Mouse (Mus musculus) liver, embryonic 13.5 days (tissue): ENCODE results near the gene Abl2. TPM values are rescaled to one million over a fixed set of nuclear protein-coding genes. Genes with fewer than 3 reads are reported as not detected.

Experiments used
- ATAC-seq: fragments of 200-750 bp; cut with Nextera tagmentation; 2 replicates; pipeline ENCODE4 v1.8.0; 2017; ENCODE audit warnings: low read depth, mild to moderate bottlenecking, moderate number of reproducible peaks, moderate library complexity
- DNase-seq: peaks from one replicate; pipeline ENCODE4 v3.0.0; 2022
- H3K27ac ChIP-seq: fragments of 300-500 bp; sonication (generic); 2 replicates; pipeline ENCODE4 v1.5.1; 2015; ENCODE audit warnings: moderate library complexity, mild to moderate bottlenecking, inconsistent platforms
- H3K27me3 ChIP-seq: fragments of 300-500 bp; sonication (generic); 2 replicates; pipeline ENCODE4 v1.6.1; 2015; ENCODE audit warnings: mild to moderate bottlenecking, inconsistent platforms
- H3K36me3 ChIP-seq: fragments of 300-500 bp; sonication (generic); 2 replicates; pipeline ENCODE4 v1.6.1; 2015; ENCODE audit warnings: mild to moderate bottlenecking, inconsistent platforms
- H3K4me1 ChIP-seq: fragments of 300-500 bp; sonication (generic); replicated peaks from 2 replicates; pipeline ENCODE4 v1.6.1; 2015; ENCODE audit warnings: inconsistent platforms
- H3K4me2 ChIP-seq: fragments of 300-500 bp; sonication (generic); 2 replicates; pipeline ENCODE4 v1.6.1; 2015; ENCODE audit warnings: inconsistent platforms, mild to moderate bottlenecking, moderate library complexity
- H3K4me3 ChIP-seq: fragments of 300-500 bp; sonication (generic); replicated peaks from 2 replicates; pipeline ENCODE4 v1.5.1; 2015; ENCODE audit warnings: mild to moderate bottlenecking, inconsistent platforms
- H3K9ac ChIP-seq: fragments of 300-500 bp; sonication (generic); 2 replicates; pipeline ENCODE4 v1.6.1; 2015; ENCODE audit warnings: mild to moderate bottlenecking, inconsistent platforms
- H3K9me3 ChIP-seq: fragments of 300-500 bp; sonication (generic); replicated peaks from 2 replicates; pipeline ENCODE4 v1.6.1; 2016; ENCODE audit warnings: inconsistent platforms
- WGBS: fragments of 180-500 bp; shearing (Covaris S2); methylation state at CpG from one replicate; pipeline ENCODE4 v1.1.7; 2015; ENCODE audit not compliant: insufficient replicate concordance; 5-methylcytosine and 5-hydroxymethylcytosine counted together
- polyA plus RNA-seq: library from polyadenylated mRNA; unstranded; fragments of >200 nt; fragmentation: Nextera tagmentation; extraction: Ambion mirVana; gene quantifications from 2 replicates; pipeline ENCODE4 v1.2.1, GENCODE M21; 2015

The Abl2 gene
- polyA plus RNA-seq, 1 experiment from 2014 or later, result 1.5 TPM

DNA sequence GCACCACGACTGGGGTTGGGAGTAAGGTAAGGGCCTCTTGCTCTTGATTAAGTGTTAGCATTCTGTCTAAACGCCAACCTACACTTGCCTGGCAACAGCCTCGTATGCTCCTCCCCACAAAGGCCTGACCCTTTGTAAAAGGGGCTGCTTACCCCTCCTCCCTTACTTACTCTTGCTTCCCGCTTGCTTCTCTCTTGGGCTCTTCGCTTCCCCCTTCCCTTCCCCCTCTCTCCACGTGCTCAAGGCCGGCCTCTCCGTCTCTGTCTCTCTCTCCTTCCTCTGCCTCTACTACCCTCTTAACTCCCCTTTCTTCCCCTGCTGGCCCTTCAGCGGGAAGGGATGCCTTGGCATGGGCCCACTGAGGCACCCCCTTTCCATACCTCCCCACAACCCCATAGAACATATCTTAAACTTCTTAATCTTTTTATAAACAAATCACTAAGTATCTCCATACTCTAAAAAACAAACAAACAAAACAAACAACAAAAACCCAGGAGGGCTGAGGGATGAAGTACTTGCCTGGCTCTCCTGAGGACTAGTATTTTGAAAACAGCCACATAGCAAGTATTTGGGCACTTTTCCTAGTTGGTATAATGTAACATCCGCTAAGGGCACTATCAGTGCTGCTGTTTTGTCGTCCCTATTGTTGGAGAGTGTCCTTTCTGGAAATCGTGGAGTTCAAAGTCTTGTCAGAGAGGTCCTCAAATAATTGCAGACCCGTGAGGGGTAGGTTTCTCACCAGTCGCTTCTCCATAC lies 114.3 kb downstream of the Abl2 start:
- no peak for DNase-seq
- Histone ChIP-seq H3K4me1 (peaks cover 29% of the 10 kb centered on the region), H3K27me3 (no peaks in the 10 kb centered on the region), H3K4me3 (peak overlapping the region; percentile 72), H3K9ac (peak overlapping the region; percentile 69), H3K9me3 (no peaks in the 10 kb centered on the region), H3K27ac (no peak overlapping the region), H3K4me2 (peak overlapping the region; percentile 99), H3K36me3 (no peaks in the 10 kb centered on the region)
- no peak for ATAC-seq
- WGBS, result 9% methylated on average over 14 of the region's 14 CpGs

DNA sequence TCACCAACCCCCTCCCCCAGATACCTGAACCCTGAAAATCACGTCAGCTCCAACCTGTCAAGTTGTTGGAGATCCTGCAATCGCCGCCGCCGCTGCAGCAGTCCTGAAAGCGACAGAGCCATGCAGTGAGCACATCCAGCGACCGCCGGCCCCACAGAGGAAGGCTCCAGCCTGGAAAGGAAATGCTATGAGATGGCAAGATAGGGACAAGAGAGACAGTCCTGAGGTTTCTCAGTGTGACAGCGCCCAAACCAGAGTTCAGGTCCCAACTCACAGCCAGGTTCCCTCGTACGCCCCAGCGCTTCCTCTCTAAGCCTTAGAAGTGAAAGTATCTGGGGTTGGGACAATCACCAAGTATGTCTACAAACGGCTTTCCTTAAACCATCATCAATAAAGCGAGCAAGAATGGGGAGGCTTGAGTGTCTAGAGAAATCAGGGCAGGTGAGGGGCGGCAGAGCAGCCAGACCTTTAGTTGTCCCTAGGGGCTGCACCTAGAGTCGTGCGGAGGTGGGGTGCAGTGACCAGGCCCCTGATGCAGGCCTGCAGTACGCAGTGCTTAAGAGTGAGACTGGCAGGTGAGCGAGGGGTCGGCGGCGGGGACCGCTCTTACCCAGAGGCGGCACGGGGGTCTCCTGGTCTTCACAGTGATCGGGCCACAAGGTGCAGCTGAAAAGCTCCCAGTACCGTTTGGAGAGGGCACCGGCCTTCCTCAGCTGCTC lies 115.0 kb downstream of the Abl2 start:
- Histone ChIP-seq H3K36me3 (no peaks in the 10 kb centered on the region; the same call in 1 of the 2 replicates), H3K27ac (peak overlapping the region; percentile 32; the same call in 1 of the 2 replicates), H3K9ac (peak overlapping the region; percentile 69), H3K27me3 (no peaks in the 10 kb centered on the region), H3K4me3 (peak overlapping the region; percentile 72), H3K4me2 (peak overlapping the region; percentile 99), H3K4me1 (peaks cover 24% of the 10 kb centered on the region), H3K9me3 (no peaks in the 10 kb centered on the region)
- DNase-seq (no peak), ATAC-seq (peak; percentile 52)
- under 1% methylated on average over 29 of the region's 29 CpGs for WGBS

DNA sequence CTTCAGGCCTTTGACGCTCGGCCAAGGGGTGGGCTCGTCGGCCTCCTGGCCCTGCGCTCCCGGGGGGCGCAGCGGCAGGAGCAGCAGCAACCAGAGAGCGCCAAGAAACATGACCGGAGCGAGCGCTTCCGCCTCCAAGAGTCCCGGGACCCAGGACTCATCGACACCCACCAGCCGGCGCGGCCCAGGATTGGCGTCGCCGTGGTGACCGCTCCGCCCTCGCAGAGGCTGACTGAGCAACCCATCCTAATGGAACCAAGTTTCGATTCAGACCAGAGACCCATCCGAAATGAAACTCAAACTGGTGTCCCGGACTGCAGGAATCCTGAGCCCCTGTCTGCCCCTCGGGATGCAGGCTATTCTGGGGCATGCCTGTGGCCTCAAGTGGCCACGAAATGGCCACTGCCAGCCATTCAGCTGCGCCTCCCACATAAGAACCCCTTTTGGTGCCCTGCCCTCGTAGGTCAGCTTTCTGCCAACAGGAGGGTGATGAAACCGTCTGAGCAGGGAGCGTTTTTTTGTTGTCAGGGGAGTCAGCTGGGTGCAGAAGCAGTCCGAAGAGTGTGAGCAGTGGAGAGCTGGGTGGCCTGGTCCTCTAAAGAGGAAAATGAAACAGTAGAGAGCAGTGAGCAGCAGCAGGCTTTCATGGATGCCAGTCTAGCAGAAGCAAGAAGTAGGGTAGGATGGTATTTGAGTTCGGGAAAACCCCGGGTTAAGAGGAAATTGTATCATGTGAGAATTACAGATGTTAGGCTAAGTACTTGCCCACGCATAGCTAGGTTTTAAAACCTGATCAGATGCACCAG lies 115.8 kb downstream of the Abl2 start, which contains the start of gene Tor3a:
Gene Tor3a (minus strand): TSS at position 162 of the 806 bp plus-strand sequence.
- peak within 1 kb of the TSS; percentile 32; the same call in 1 of the 2 replicates for H3K27ac ChIP-seq
- peak within 1 kb of the TSS; percentile 69 for H3K9ac ChIP-seq
- no peaks in the 10 kb centered on the region for H3K27me3 ChIP-seq
- 5% methylated on average over 37 of the region's 37 CpGs for WGBS
- H3K4me3 ChIP-seq, result peak within 1 kb of the TSS; percentile 72
- H3K4me1 ChIP-seq, result peaks cover 23% of the 10 kb centered on the region
- no peaks in the 10 kb centered on the region for H3K9me3 ChIP-seq
- DNase-seq (peak; percentile 58), ATAC-seq (peak; percentile 82)
- peak within 1 kb of the TSS; percentile 99 for H3K4me2 ChIP-seq
- H3K36me3 ChIP-seq, result peaks cover 1% of the 10 kb centered on the region

DNA sequence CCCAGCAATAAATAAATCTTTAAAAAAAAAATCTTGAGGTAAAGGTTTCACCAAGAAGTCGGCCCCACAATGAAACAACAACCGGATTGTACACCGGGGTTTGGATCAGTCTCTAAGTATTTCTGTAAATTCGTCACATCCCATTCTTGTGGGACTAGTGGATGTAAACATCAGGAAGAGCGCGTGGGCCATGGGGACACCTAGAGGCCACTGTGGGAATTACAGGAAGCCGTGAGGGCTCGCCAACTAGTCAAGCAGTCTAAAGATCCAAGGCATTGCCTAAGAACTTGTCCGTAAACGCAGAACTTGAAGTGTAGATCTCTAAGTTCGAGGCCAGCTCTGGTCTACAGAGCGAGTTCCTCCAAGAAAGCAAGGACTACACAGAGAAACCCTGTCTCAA lies 117.6 kb downstream of the Abl2 start:
- no peak overlapping the region for H3K9ac ChIP-seq
- peaks cover 23% of the 10 kb centered on the region for H3K4me1 ChIP-seq
- H3K27me3 ChIP-seq, result no peaks in the 10 kb centered on the region
- H3K9me3 ChIP-seq, result no peaks in the 10 kb centered on the region
- no peak overlapping the region for H3K27ac ChIP-seq
- peaks cover 16% of the 10 kb centered on the region for H3K36me3 ChIP-seq
- H3K4me2 ChIP-seq, result no peak overlapping the region
- WGBS, result 17% methylated on average over 12 of the region's 12 CpGs
- no peak for ATAC-seq
- H3K4me3 ChIP-seq, result no peak overlapping the region
- peak; percentile 50 for DNase-seq

DNA sequence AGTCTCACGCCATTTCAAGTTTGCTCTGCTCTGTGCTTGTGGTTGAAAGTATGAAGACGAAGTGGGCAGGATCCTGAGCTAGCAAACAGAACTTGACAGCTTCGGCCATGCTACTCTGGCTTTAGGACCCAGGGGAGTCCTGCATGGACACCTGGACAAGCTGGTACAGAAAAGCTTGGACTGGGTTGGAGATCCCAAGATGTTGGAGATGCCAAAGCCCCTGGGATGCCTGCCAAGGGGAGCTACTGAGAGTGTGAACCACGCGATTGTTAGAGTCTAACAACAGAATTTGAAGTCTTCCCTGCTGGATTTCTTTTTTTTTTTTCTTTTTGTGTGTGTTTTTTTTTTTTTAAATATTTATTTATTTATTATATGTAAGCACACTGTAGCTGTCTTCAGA lies 118.0 kb downstream of the Abl2 start:
- H3K4me1 ChIP-seq, result peaks cover 23% of the 10 kb centered on the region
- H3K9ac ChIP-seq, result no peak overlapping the region
- DNase-seq (no peak), ATAC-seq (no peak)
- no peak overlapping the region for H3K27ac ChIP-seq
- H3K4me2 ChIP-seq, result no peak overlapping the region
- no peak overlapping the region for H3K4me3 ChIP-seq
- no peaks in the 10 kb centered on the region for H3K27me3 ChIP-seq
- H3K9me3 ChIP-seq, result no peaks in the 10 kb centered on the region
- peaks cover 19% of the 10 kb centered on the region for H3K36me3 ChIP-seq
- 67% methylated on average over 5 of the region's 5 CpGs for WGBS

DNA sequence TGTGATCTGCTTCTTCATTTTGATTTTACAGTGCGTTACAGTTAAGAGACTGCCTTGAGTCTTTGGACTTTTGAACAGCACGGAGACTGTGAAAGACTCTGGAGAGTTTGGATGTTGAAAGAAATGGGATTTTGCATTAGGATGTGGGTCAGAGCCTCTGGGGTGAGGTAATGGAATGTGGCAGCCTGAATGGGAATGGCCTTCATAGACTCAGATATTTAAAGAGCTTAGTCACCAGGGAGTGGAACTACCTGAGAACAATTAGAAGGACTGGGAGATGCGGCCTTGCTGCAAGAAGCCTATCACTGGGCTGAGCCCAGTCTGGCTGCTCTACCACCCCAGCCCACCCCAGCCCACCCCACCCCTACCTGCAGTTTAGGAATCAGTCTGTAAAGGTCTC lies 118.6 kb downstream of the Abl2 start:
- H3K4me3 ChIP-seq, result no peak overlapping the region
- no peaks in the 10 kb centered on the region for H3K27me3 ChIP-seq
- H3K36me3 ChIP-seq, result peaks cover 19% of the 10 kb centered on the region
- 79% methylated on average over 3 of the region's 3 CpGs for WGBS
- H3K9ac ChIP-seq, result no peak overlapping the region
- ATAC-seq (no peak), DNase-seq (no peak)
- no peaks in the 10 kb centered on the region for H3K9me3 ChIP-seq
- H3K4me2 ChIP-seq, result no peak overlapping the region
- H3K4me1 ChIP-seq, result peaks cover 23% of the 10 kb centered on the region
- no peak overlapping the region for H3K27ac ChIP-seq

DNA sequence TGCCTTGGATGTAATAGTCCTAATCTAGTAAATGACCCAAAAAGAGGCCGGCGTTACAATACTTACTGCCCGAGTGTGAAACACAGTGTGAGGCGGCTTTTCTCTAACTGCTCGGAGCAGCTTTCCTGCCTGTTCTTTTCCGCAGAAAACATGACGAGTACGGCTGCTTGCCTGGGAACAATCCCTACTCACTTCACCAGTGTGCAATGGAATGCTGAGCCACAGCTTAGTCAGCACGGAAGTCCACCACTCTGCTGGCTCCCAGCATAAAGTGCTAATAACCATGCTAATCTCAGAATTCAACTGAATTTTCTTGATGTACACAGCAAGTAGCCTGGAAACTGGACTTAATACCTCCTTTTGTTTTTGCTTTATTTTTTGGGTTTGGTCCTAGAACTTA lies 121.0 kb downstream of the Abl2 start:
- 84% methylated on average over 9 of the region's 9 CpGs for WGBS
- H3K27me3 ChIP-seq, result no peaks in the 10 kb centered on the region
- ATAC-seq, result no peak
- H3K4me1 ChIP-seq, result peaks cover 4% of the 10 kb centered on the region
- no peak for DNase-seq
- peaks cover 34% of the 10 kb centered on the region for H3K36me3 ChIP-seq
- no peak overlapping the region for H3K27ac ChIP-seq
- no peak overlapping the region for H3K9ac ChIP-seq
- H3K4me2 ChIP-seq, result no peak overlapping the region
- H3K9me3 ChIP-seq, result no peaks in the 10 kb centered on the region
- H3K4me3 ChIP-seq, result no peak overlapping the region

DNA sequence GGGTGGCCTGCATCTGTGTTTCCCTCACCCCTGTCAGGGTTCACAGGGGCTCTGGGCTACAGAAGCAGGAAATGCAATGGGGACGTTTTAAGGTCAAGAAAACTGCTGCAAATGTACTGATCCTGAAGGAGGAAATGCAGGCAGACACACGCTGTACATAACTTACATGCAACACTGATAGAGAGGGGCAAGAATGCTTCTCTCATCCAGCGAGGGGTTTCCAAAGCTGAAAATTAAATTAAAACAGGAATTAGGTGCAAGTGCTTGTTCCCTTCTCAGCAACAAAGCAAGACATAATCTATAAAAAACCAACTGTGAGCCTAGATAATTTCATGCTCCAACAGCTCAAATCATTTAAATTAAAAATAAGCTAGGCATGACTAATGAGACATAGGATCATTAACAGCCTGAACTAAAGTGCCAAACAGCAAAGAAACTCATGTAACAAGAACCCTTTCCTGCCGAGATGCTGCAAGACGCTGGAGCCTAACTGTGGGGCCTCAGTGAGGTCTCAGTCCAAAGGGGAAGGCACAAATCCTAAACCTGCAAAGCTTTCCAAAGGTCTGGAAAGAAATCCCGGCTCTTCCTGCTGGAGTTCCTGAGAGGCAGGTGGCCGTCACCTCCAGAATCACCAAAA lies 127.6 kb downstream of the Abl2 start:
- no peaks in the 10 kb centered on the region for H3K9me3 ChIP-seq
- H3K36me3 ChIP-seq, result peaks cover 72% of the 10 kb centered on the region
- H3K27ac ChIP-seq, result no peak overlapping the region
- no peaks in the 10 kb centered on the region for H3K27me3 ChIP-seq
- H3K4me3 ChIP-seq, result no peak overlapping the region
- 72% methylated on average over 7 of the region's 7 CpGs for WGBS
- no peak overlapping the region for H3K4me2 ChIP-seq
- H3K9ac ChIP-seq, result no peak overlapping the region
- H3K4me1 ChIP-seq, result no peaks in the 10 kb centered on the region
- DNase-seq (no peak), ATAC-seq (no peak)

Other genes starting within 250 kb of the Abl2 start
- not detected in 2 replicates for gene Nphs2, start 248.1 kb upstream of the Abl2 start, polyA plus RNA-seq
- 748 and 750 TPM in 2 replicates for gene Gm2000, start 192.7 kb upstream of the Abl2 start, polyA plus RNA-seq
- gene Axdnd1, start 137.6 kb upstream of the Abl2 start, polyA plus RNA-seq, result 0.09 TPM in 1 of 2 replicates, not detected in the other
- gene Soat1, start 84.5 kb upstream of the Abl2 start, polyA plus RNA-seq, result 16.1 and 18.3 TPM in 2 replicates
- gene Gm10031, start 34.8 kb upstream of the Abl2 start, polyA plus RNA-seq, result 0.30 and 0.51 TPM in 2 replicates
- 3.4 and 4.6 TPM in 2 replicates for gene Tor3a, start 115.6 kb downstream of the Abl2 start, polyA plus RNA-seq
- 10.0 and 12.0 TPM in 2 replicates for gene Fam20b, start 160.3 kb downstream of the Abl2 start, polyA plus RNA-seq